Mouse (Mus musculus) layer of hippocampus, postnatal 14 days (tissue): ENCODE measurements around the gene Ccdc50. TPM values are rescaled to one million over a fixed set of nuclear protein-coding genes. Genes with fewer than 3 reads are reported as not detected.

Experiments used
- DNase-seq, 2 experiments: peaks; one replicate each; pipeline ENCODE4 v3.0.0; 2021 to 2022; ENCODE audit warnings: low spot score in 2 of 2, mixed read lengths in 1 of 2
- total RNA-seq, 2 experiments: library from RNA; stranded (reverse); gene quantifications; 2 replicates each; pipeline ENCODE4 v1.2.3; 2021

Ccdc50 gene
- total RNA-seq, 2 experiments from 2014 or later = 71.6 to 77.7 TPM

DNA sequence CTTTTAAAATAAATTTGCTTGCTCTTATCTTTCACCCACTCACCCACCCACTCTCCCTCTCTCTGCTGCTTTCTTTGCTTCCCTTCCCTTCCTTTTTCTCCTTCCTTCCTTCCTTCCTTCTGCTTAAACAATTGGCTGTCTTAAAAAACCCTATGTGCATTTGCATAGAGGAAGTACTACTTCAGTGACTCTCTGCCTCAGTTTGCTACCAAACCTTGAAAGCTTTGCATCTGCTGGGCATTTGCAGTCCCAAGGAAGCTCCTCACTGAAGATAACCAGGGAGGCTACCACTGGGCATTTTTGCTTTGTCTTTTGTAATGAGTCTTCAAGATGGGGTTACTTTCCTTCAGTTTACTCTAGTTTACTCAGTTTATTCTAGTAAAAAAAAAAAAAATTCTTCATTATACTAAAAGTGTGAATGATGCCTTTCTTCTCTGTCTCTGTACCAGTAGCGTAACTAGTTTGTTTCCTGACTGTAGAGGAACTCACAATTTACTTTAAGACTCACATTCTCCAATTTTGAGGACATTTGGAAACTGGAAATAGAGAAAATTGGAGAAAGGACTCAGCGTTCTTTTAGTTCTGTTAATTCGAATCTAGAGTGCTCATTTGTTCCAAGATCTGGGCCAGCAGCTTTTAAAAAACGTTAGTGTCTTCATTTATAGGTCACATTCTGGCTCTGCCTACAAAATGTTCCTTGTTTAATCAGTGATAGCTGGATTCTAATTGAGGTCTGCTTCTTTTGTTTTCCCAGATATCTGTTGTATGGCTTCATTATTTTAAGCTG, 6.8 kb downstream of the Ccdc50 start:
- DNase-seq = peak in 1 of 2 experiments; percentile 52

DNA sequence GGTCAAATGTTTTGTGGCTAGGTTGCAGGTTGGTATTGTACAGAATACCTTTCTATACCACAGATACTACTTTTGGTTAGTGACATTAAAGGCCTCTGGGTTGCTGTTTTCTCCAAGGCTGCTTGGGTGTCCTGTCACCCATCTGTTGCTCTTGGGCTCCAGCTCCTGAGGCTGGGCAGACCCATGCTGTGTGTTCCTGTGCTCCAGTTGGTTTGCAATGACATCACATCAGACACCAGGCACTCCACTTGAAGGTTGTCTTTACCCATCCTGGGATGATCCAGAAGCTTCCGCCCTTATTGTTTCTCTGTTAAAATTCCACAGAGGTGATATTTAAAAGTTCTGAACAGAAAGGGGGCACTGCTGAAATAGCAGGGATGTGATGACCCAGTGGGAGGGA, 8.3 kb downstream of the Ccdc50 start:
- no peak for DNase-seq

DNA sequence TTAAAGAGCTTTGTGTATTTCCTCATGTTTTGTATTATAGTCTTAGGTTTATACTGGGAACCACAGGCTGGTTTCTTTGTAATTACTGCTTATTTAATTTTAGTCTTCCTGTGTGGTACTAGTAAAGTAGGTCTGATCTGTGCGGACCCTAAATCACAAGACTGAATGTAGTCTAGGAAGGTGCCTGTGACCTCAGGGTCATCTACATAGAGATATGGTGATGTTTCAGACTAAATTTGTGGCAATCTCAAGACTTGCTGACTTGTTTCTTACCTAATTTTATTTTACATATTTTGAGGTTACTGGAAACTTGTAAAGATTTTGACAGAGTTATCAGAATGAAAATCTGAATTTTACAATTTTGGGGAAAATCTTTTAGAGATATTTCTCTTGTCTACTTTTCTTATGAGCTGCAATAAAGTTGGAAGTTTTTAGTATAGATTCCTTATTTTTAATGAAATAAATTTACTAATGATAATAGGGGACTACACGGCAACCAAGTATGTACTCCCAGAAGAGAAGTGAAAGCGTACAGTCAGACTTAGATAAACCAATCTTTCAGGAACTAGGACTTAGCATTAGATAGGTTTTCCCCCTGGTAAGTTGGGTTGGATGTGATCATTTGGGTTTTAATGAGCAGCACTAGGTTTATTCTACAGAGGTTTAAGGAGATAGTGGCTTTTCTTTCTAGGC, 10.5 kb downstream of the Ccdc50 start:
- DNase-seq = no peak

DNA sequence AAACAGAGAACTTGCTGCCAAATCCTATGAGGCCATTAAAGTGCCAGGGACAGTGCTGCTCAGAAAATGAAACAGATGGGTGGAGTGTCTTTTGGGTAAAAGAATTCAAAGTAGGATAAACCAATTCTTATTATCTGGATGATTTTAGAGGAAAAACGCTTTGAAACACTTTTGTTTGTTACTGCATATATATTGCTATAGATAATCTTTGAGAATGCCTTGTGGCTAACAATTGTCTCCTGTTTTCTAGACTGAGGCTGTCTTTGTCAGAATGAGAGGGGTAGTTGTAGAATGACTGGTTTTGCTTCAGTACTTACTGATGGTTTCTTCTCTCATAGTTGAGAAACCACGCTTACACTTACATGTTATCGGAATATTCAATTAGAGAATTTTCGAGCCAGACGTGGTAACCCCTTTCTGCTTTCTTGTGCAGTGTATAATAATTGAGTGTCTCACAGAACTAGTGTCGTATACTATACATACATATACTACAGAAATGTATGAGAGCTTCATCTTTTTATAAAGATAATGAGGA, 11.1 kb downstream of the Ccdc50 start:
- DNase-seq = no peak

DNA sequence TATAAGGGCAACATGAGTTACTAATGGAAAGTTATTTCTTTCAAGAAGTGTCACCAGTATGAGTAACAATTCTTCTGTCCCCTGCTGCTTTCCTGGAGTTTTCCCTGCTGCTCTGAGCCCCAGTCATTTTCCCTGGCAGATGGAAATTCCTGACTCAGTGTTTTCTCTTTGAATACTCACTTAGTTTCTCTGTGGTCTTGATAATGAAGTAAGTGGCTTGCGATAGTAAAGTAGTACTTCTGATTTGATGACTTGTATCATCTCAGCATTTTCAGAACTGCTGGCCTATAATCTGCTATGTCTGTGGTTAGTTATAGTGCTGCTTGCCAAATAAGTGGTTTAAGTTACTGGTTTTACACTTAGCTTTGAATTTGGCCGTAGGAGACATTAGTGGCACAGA, 12.9 kb downstream of the Ccdc50 start:
- DNase-seq = no peak

DNA sequence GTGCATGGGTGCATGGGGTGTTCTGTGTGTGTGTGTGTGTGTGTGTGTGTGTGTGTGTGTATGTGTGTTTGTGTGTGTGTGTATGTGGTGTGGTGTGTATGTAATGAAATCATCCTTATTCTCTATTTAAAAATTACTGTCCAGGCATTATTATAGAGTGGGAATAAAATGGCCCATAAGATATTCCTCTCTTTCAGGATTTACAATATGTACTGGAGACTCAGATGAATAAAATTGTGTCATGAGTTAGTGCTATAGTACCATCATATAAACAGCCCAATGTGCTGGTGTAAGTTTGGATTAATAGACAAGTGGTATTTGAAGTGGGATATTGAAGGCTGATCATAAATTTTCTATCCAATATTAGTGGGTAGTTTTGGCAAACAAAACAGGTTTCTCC, 15.4 kb downstream of the Ccdc50 start:
- no peak for DNase-seq

DNA sequence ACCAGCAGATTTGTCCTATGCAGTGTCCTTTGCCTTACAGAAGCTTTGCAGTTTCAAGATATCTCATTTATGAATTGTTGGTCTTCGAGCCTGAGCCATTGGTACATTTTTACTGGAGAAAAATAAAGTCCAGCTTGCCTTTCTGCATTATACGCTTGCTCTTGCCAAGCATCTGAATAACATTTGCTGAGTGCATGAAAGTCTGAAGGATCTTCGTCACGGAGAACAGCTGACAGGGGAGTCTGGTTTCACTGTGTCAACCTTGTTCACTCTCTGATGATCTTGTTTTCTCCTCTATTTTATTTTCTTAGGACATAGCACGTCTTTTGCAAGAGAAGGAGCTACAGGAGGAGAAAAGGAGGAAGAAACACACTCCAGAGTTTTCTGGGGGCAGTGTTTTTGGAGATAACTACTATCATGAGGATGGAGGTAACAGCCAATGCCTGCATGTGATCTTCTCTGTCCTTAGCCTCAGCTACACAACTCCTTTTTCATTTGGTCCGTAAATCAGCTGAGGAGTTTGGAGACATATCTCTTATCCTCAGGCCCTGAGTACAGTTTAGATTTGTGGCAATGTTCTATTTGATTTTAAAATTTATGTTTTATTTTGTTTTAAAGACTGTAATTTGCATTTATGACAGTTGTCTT, 28.4 kb downstream of the Ccdc50 start:
- DNase-seq = peak in 1 of 2 experiments; percentile 20

DNA sequence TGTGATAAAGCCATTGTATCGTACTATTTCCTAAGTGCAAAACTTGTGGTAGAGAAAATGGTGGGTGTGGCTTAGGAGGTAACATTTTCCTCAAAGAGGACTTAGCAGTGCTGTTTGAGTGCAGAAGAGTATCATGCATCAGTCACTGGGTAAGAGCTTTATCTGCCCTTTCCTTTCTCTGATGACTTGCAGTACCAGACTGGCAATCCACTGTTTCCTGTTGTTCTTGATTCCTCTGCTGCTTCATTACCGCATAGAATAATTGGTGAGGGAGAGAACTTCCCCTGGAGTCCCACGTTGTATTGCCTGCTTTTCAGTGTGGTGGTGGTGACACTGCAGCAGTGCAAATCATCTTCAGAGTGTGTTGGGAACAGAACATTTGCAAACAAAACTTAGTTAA, 29.0 kb downstream of the Ccdc50 start:
- no peak for DNase-seq

DNA sequence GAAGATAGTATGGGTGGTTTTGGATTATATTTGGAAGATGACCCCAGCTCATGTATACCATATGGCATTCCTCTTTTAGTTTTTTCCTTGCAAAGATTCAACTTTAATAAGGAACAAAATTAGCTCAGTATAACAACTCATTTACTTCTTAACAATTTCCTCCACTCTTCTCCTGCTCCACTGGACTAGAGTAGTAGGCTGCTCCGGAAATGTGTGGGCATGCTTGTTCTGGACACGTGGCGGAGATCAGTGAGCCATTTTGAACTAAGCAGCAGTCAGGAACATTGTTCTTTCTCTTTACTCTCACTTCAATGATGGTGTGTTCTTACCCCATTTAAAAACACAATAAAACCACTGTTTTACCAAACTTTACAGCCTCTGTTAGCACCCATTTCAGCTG, 32.3 kb downstream of the Ccdc50 start:
- DNase-seq = no peak

DNA sequence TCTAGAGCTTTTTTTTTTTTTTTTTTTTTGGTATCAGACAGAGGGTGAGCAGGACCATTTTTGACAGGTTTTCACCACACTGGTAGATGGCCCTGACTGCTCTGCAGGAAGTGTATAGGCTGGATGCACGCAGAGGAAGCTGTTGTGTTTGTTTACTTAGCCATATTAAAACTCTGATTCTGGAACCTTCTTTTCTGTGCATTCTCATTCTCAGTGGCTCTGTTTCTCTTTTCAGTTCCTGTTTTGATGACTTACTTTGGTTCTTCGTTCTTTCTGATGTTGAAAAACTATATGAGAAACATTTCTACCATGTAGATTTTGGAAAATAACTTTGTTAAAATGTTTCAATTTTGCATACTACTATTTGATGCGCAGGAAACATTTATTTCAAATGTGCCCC, 46.4 kb downstream of the Ccdc50 start:
- no peak for DNase-seq

DNA sequence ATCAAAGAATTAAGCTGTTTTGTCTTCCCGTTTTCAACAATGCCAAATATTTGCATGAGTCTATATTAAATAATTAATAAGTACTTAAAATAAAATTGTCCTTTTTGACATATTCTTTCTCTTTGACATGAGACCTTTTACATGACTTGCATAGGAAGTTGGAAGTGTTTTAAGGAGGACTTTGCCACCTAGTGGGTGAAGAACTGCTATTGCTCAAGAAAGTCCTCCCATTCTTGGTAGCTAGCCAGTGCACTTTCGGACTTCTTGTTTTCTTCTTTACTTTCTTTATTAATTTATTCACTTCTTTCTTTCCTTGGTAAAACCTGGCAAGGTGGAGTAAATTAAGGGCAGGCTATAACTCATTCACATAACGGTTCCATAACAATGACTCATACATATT, 55.3 kb downstream of the Ccdc50 start:
- peak in 1 of 2 experiments; percentile 40 for DNase-seq

DNA sequence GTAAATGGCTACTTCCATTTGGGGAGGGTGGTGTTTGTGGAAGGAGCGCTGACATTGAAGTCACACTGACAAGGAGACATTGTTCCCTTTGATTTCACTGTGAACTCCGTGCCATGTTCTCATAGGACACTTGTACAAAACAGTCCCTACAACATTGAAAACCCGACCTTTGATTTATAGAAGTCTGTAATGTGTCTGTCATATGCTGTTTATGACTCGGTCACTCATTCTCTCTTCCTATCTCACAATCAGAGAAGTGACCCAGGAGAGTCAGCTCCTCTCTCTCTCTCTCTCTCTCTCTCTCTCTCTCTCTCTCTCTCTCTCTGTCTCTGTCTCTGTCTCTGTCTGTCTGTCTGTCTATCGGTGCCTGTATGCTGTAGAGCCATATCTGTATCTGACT, 60.7 kb downstream of the Ccdc50 start:
- no peak for DNase-seq

DNA sequence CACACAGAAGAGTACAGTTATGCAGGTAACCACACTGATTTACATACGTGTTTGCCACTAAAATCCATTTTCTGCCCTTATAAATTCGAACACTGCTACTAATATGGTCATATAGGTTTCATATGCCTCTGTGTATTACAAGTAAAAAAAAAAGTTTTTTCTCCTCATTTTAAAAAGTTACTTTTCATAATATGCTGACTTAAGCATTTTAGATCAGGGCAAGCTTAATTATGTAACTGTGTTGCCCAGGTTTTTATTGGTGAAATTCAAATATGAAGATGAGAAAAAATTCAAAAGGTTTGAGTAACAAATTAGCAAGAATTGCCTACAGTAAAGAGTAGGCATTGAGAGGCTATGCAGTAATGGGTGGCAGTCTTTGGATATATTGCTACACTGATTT, 62.0 kb downstream of the Ccdc50 start:
- no peak for DNase-seq

DNA sequence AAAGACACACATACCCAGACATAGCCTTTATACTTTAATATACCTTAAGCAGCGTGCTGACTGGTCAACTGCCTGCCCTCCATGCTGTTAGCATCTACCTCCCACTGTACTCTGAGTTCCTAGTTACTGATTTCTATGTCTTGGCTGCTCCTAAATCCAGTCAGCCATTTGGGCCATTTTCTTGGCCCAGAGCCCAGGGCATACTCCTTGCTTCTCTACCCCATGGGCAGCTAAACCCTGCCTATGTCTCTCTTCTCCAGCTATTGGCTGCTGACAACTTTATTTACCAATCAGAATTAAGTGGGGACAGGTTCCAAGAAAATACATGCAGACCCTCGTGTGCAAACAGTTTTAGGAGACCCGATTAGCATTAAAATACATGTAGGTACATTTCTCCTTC, 64.7 kb downstream of the Ccdc50 start:
- no peak for DNase-seq

DNA sequence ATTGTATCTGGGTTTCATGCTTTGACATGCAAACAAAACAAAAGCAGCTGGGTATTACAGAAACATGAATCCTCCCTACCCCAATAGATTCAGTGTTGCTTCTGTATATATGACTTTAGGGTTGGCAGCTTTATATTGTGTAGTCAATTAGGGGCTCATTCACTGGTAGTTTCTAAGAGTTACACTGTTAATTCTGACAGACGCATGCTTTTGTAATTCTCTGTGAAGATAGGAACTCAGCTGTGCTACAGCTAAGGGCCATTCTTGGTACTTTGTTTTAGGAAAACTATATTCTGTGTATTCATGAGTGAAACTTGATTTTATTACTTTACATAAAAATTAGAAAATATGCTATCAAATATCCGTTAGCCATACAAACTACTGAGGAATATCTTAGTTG, 65.2 kb downstream of the Ccdc50 start:
- no peak for DNase-seq

DNA sequence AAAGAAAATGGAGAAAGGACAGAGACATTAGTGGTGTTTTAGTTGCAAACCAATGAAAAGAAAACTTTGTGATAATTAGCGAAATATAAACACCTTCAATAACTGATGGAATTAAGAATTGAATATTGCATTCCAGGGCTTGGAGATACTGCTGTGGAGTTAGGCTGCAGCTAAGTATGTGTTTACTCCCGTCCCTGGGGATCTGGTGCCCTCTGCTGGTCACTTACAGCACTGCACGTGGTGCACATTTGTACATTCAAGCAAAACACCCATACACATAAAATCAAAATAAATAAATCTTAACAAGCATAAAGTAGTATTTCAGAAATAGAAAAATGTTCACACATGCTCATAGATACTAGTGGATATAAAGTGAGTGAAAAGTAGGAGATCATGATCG, 68.6 kb downstream of the Ccdc50 start:
- peak; percentile 79 to 83 for DNase-seq

DNA sequence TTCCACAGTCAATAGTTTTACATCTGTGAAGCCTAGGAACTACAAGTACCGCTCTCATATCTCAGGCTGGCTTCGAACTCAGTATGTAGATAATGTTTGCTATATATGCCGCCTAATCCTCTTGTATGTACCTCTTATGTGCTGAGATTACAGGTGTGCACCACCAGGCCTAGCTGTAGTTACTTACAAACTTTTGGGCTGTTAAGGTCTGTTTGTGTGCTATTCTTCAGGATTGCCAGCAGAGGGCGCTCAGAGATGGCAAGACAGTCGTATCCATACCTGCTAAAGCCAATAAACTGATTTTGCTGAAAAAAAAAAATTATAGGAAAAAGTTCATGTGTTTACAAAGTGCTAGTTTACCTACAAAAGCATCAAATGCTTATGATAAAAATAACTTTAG, 80.1 kb downstream of the Ccdc50 start:
- peak; percentile 13 to 36 for DNase-seq

DNA sequence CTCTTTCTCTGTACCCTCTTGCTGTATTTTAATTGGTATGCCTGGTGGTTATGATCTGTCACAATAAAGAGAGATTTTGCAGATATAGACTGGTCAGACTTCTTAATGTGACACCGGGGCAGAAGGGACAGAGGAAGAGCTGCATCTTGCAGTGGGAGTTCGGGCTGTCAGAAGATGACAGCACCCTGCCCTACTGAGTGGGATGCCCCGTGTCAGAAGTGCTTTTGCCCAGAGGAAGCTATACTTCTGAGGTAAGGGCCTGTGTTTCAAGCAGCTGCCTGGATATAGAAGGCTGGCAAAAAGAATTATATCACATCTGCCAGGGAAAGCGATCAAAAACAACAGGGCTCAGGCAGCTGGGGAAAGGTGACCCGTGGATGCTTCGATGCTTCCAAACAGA, 82.7 kb downstream of the Ccdc50 start:
- no peak for DNase-seq

DNA sequence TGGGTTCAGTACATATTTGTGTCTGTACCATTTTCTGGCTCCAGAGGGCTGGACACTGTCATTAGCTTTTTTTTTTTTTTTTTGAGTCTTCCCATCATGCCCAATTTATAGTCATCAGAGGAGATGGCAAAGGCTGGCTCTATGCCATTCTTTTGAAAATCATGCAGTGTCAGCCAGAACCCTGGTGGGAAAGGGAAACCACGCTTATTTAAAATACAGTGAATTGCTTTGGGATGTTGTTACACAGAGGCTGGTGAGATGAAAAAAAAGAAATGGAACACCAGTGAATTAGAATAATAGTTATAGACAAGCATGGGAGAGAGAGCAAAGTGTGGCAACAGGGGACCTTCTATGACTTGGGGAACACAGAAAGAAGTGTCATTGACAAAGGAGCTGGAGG, 95.2 kb downstream of the Ccdc50 start:
- DNase-seq = no peak
